8 mouse cellular contexts compared by ENCODE assay signal in genomic region chr19:6056696-6057095, GRCm38 (mm10). TPM values are rescaled to one million over a fixed set of nuclear protein-coding genes. Genes with fewer than 3 reads are reported as not detected.
DNase-seq lines count a peak whose midpoint lies in the region; ATAC-seq and TF ChIP-seq lines count a peak whose summit lies in the region.

No protein-coding gene starts in this region.

- WGBS in forebrain, embryonic 11.5 days: 57% methylated on average over 4 of the region's 4 CpGs
- 58% methylated on average over 4 of the region's 4 CpGs for WGBS in limb, embryonic 15.5 days
- 68% methylated on average over 4 of the region's 4 CpGs for WGBS in thymus, adult 2 months

- no peak for TF ChIP-seq POLR2A in thymus, adult 2 months (IDR thresholded peaks at IDR 0.05; ENCODE audit: control insufficient read depth, extremely low read depth, insufficient read depth, low read length, poor library complexity)

- peak overlapping the region; percentile 100 for H3K4me3 ChIP-seq in erythroblast, embryonic 14.5 days (replicated peaks)
- peak overlapping the region; percentile 98 for H3K4me3 ChIP-seq in C2C12 (ENCODE audit: insufficient read depth, poor library complexity, severe bottlenecking)
- H3K4me3 ChIP-seq in forebrain, embryonic 11.5 days (ENCODE audit: low read depth, low read length): peak overlapping the region; percentile 82
- peak overlapping the region; percentile 90 for H3K4me3 ChIP-seq in limb, embryonic 15.5 days
- H3K4me3 ChIP-seq in thymus, adult 2 months (ENCODE audit: control insufficient read depth, insufficient read depth, low read length): no peak overlapping the region

- no peaks in the 10 kb centered on the region for H3K27me3 ChIP-seq in erythroblast, embryonic 14.5 days (ENCODE audit: control insufficient read depth)
- no peaks in the 10 kb centered on the region for H3K27me3 ChIP-seq in C2C12 (ENCODE audit: control insufficient read depth, insufficient read depth, insufficient read length)
- H3K27me3 ChIP-seq in forebrain, embryonic 11.5 days (ENCODE audit: control insufficient read depth, insufficient read depth, low read length): no peaks in the 10 kb centered on the region
- no peaks in the 10 kb centered on the region for H3K27me3 ChIP-seq in limb, embryonic 15.5 days
- H3K27me3 ChIP-seq in thymus, adult 2 months (ENCODE audit: control insufficient read depth, insufficient read depth, low read length): no peaks in the 10 kb centered on the region

- ATAC-seq in erythroblast, adult 5-6 weeks (replicated peaks; ENCODE audit: low FRiP score, poor library complexity, severe bottlenecking): no peak
- ATAC-seq in forebrain, embryonic 11.5 days (replicated peaks; ENCODE audit: low FRiP score): no peak
- no peak for ATAC-seq in limb, embryonic 15.5 days (ENCODE audit: insufficient number of reproducible peaks, low FRiP score, low TSS enrichment, low read depth)

- no peak overlapping the region for H3K27ac ChIP-seq in forebrain, embryonic 11.5 days (ENCODE audit: low read depth, low read length)
- no peak overlapping the region for H3K27ac ChIP-seq in limb, embryonic 15.5 days
- no peak overlapping the region for H3K27ac ChIP-seq in thymus, adult 2 months (ENCODE audit: control insufficient read depth, insufficient read depth, low read length)

- peaks cover 66% of the 10 kb centered on the region for H3K36me3 ChIP-seq in erythroblast, embryonic 14.5 days (ENCODE audit: control insufficient read depth)
- peaks cover 46% of the 10 kb centered on the region for H3K36me3 ChIP-seq in C2C12 (ENCODE audit: control insufficient read depth, insufficient read depth)
- H3K36me3 ChIP-seq in forebrain, embryonic 11.5 days (ENCODE audit: control insufficient read depth, insufficient read depth, low read length): peaks cover 20% of the 10 kb centered on the region; the same call in 1 of the 2 replicates
- peaks cover 50% of the 10 kb centered on the region for H3K36me3 ChIP-seq in limb, embryonic 15.5 days
- H3K36me3 ChIP-seq in thymus, adult 2 months (ENCODE audit: control insufficient read depth, insufficient read depth, low read length): peaks cover 34% of the 10 kb centered on the region

- peaks cover 60% of the 10 kb centered on the region for H3K79me2 ChIP-seq in C2C12 (ENCODE audit: control insufficient read depth, insufficient read depth)

- no peaks in the 10 kb centered on the region for H3K9me3 ChIP-seq in erythroblast, embryonic 14.5 days (ENCODE audit: control insufficient read depth, low read length)
- no peaks in the 10 kb centered on the region for H3K9me3 ChIP-seq in forebrain, embryonic 11.5 days (ENCODE audit: control insufficient read depth, low read length)
- no peaks in the 10 kb centered on the region for H3K9me3 ChIP-seq in limb, embryonic 15.5 days

- no peak for DNase-seq in forebrain, embryonic 11.5 days (ENCODE audit: low spot score)
- DNase-seq in urinary bladder, postnatal 25 days (ENCODE audit: low spot score): no peak
- no peak for DNase-seq in thymus, adult 2 months
- no peak for DNase-seq in frontal cortex, postnatal 10 days (ENCODE audit: low spot score in 2 of 2)

- no peak for TF ChIP-seq CTCF in C2C12 (IDR thresholded peaks at IDR 0.05; ENCODE audit: control insufficient read depth, insufficient read depth, insufficient read length)
- TF ChIP-seq CTCF in thymus, adult 2 months (IDR thresholded peaks at IDR 0.05; ENCODE audit: borderline replicate concordance, control insufficient read depth, extremely low read depth, insufficient read depth, low read length, poor library complexity): no peak

- peak overlapping the region; percentile 90 for H3K9ac ChIP-seq in forebrain, embryonic 11.5 days (ENCODE audit: low read length)
- H3K9ac ChIP-seq in limb, embryonic 15.5 days: peak overlapping the region; percentile 67

- peaks cover 38% of the 10 kb centered on the region for H3K79me3 ChIP-seq in C2C12 (ENCODE audit: low read depth)

- peak overlapping the region; percentile 81 for H3K4me2 ChIP-seq in forebrain, embryonic 11.5 days (ENCODE audit: low read depth, low read length, severe bottlenecking)
- H3K4me2 ChIP-seq in limb, embryonic 15.5 days: peak overlapping the region; percentile 66

- peaks cover 48% of the 10 kb centered on the region for H3K4me1 ChIP-seq in erythroblast, embryonic 14.5 days (ENCODE audit: control insufficient read depth)
- H3K4me1 ChIP-seq in forebrain, embryonic 11.5 days (replicated peaks; ENCODE audit: control insufficient read depth, insufficient read depth, low read length): peaks cover 14% of the 10 kb centered on the region
- peaks cover 27% of the 10 kb centered on the region for H3K4me1 ChIP-seq in limb, embryonic 15.5 days
- H3K4me1 ChIP-seq in thymus, adult 2 months (replicated peaks; ENCODE audit: control insufficient read depth, insufficient read depth, low read length): peaks cover 8% of the 10 kb centered on the region

- no peak overlapping the region for H3ac ChIP-seq in C2C12 (ENCODE audit: control insufficient read depth, insufficient read length, low read depth)

TF ChIP-seq in C2C12, 6 proteins besides CTCF, POLR2A, EP300 and RAD21:
- TF ChIP-seq FOSL1 (IDR thresholded peaks at IDR 0.05; ENCODE audit: insufficient read depth, low read length, poor library complexity, severe bottlenecking) (no peak), MAX (IDR thresholded peaks at IDR 0.05) (no peak), CEBPB (IDR thresholded peaks at IDR 0.05; ENCODE audit: low read depth) (no peak), MYOG (IDR thresholded peaks at IDR 0.05; ENCODE audit: control insufficient read depth, extremely low read depth, insufficient read length) (no peak), MYOD1 (IDR thresholded peaks at IDR 0.05; ENCODE audit: control insufficient read depth, insufficient read length, low read depth) (no peak), USF1 (IDR thresholded peaks at IDR 0.05; ENCODE audit: low read depth) (no peak)

RNA-seq across cellular contexts. Expression of gene Mrpl49, which starts 0.9 kb away (rescaled TPM):
- polyA plus RNA-seq in erythroblast, embryonic 14.5 days (2012): 4.9 and 6.3 TPM in 2 replicates
- total RNA-seq in erythroblast, adult 5-6 weeks (2015; ENCODE audit: low replicate concordance): 10.0 and 15.3 TPM in 2 replicates
- 8.1 and 10.2 TPM in 2 replicates for total RNA-seq in erythroblast, adult 5-6 weeks (2017; ENCODE audit: low replicate concordance)
- 60.0 TPM for polyA plus RNA-seq in C2C12 (2012; fragmentation: generic; extraction: Trizol)
- polyA plus RNA-seq in forebrain, embryonic 11.5 days (2014; fragmentation: Nextera tagmentation; extraction: Ambion mirVana): 86.8 and 89.2 TPM in 2 replicates
- 66.8 and 67.5 TPM in 2 replicates for polyA plus RNA-seq in limb, embryonic 15.5 days (2015; fragmentation: Nextera tagmentation; extraction: Ambion mirVana)
- 28.8 and 29.4 TPM in 2 replicates for polyA plus RNA-seq in thymus, adult 2 months (2012; rRNA removed)

RNA-seq across cellular contexts. Expression of gene Fau, which starts 0.9 kb away (rescaled TPM):
- polyA plus RNA-seq in erythroblast, embryonic 14.5 days (2012): 521 and 530 TPM in 2 replicates
- total RNA-seq in erythroblast, adult 5-6 weeks (2015; ENCODE audit: low replicate concordance): 503 and 517 TPM in 2 replicates
- 317 and 511 TPM in 2 replicates for total RNA-seq in erythroblast, adult 5-6 weeks (2017; ENCODE audit: low replicate concordance)
- polyA plus RNA-seq in C2C12 (2012; fragmentation: generic; extraction: Trizol): 2,541 TPM
- polyA plus RNA-seq in forebrain, embryonic 11.5 days (2014; fragmentation: Nextera tagmentation; extraction: Ambion mirVana): 729 and 755 TPM in 2 replicates
- 723 and 835 TPM in 2 replicates for polyA plus RNA-seq in limb, embryonic 15.5 days (2015; fragmentation: Nextera tagmentation; extraction: Ambion mirVana)
- polyA plus RNA-seq in thymus, adult 2 months (2012; rRNA removed): 2,283 and 2,588 TPM in 2 replicates

RNA-seq across cellular contexts. Expression of gene Znhit2, which starts 4.3 kb away (rescaled TPM):
- polyA plus RNA-seq in erythroblast, embryonic 14.5 days (2012): 8.6 and 9.3 TPM in 2 replicates
- 1.3 and 2.7 TPM in 2 replicates for total RNA-seq in erythroblast, adult 5-6 weeks (2015; ENCODE audit: low replicate concordance)
- total RNA-seq in erythroblast, adult 5-6 weeks (2017; ENCODE audit: low replicate concordance): 2.5 and 6.3 TPM in 2 replicates
- 49.8 TPM for polyA plus RNA-seq in C2C12 (2012; fragmentation: generic; extraction: Trizol)
- 39.6 and 42.5 TPM in 2 replicates for polyA plus RNA-seq in forebrain, embryonic 11.5 days (2014; fragmentation: Nextera tagmentation; extraction: Ambion mirVana)
- 33.0 and 33.6 TPM in 2 replicates for polyA plus RNA-seq in limb, embryonic 15.5 days (2015; fragmentation: Nextera tagmentation; extraction: Ambion mirVana)
- 69.6 and 80.8 TPM in 2 replicates for polyA plus RNA-seq in thymus, adult 2 months (2012; rRNA removed)

RNA-seq across cellular contexts. Expression of gene Syvn1, which starts 10.3 kb away (rescaled TPM):
- polyA plus RNA-seq in erythroblast, embryonic 14.5 days (2012): 9.5 and 10.2 TPM in 2 replicates
- total RNA-seq in erythroblast, adult 5-6 weeks (2015; ENCODE audit: low replicate concordance): 35.5 and 43.0 TPM in 2 replicates
- total RNA-seq in erythroblast, adult 5-6 weeks (2017; ENCODE audit: low replicate concordance): 9.9 and 16.0 TPM in 2 replicates
- 18.7 TPM for polyA plus RNA-seq in C2C12 (2012; fragmentation: generic; extraction: Trizol)
- polyA plus RNA-seq in forebrain, embryonic 11.5 days (2014; fragmentation: Nextera tagmentation; extraction: Ambion mirVana): 29.1 and 35.8 TPM in 2 replicates
- 34.1 and 34.5 TPM in 2 replicates for polyA plus RNA-seq in limb, embryonic 15.5 days (2015; fragmentation: Nextera tagmentation; extraction: Ambion mirVana)
- 77.1 and 83.7 TPM in 2 replicates for polyA plus RNA-seq in thymus, adult 2 months (2012; rRNA removed)

RNA-seq across cellular contexts. Expression of gene Tm7sf2, which starts 11.5 kb away (rescaled TPM):
- 0.31 and 1.4 TPM in 2 replicates for polyA plus RNA-seq in erythroblast, embryonic 14.5 days (2012)
- 1.2 and 2.3 TPM in 2 replicates for total RNA-seq in erythroblast, adult 5-6 weeks (2015; ENCODE audit: low replicate concordance)
- total RNA-seq in erythroblast, adult 5-6 weeks (2017; ENCODE audit: low replicate concordance): 0.98 and 4.2 TPM in 2 replicates
- 14.7 TPM for polyA plus RNA-seq in C2C12 (2012; fragmentation: generic; extraction: Trizol)
- polyA plus RNA-seq in forebrain, embryonic 11.5 days (2014; fragmentation: Nextera tagmentation; extraction: Ambion mirVana): 31.7 and 33.3 TPM in 2 replicates
- polyA plus RNA-seq in limb, embryonic 15.5 days (2015; fragmentation: Nextera tagmentation; extraction: Ambion mirVana): 19.0 and 28.8 TPM in 2 replicates
- polyA plus RNA-seq in thymus, adult 2 months (2012; rRNA removed): 35.8 and 42.0 TPM in 2 replicates
